Mouse (Mus musculus): ENCODE data around the gene Mpv17l. TPM values are rescaled to one million over a fixed set of nuclear protein-coding genes. Genes with fewer than 3 reads are reported as not detected.

Gene Mpv17l
- total RNA-seq, 2 experiments from 2014 or later, result 0.37 to 1.7 TPM

Other genes starting within 250 kb of the Mpv17l start
- gene Parn, start 235.0 kb upstream of the Mpv17l start, total RNA-seq (2015), result 6.5 and 8.6 TPM in 2 replicates
- 21.1 and 21.2 TPM in 2 replicates for gene Parn, start 235.0 kb upstream of the Mpv17l start, total RNA-seq (2017)
- gene Bfar, start 231.3 kb upstream of the Mpv17l start, total RNA-seq (2015), result 31.8 and 37.7 TPM in 2 replicates
- 40.0 and 45.2 TPM in 2 replicates for gene Bfar, start 231.3 kb upstream of the Mpv17l start, total RNA-seq (2017)
- gene 3110001I22Rik, start 231.2 kb upstream of the Mpv17l start, total RNA-seq (2015), result 13.9 and 14.6 TPM in 2 replicates
- 15.5 and 18.5 TPM in 2 replicates for gene 3110001I22Rik, start 231.2 kb upstream of the Mpv17l start, total RNA-seq (2017)
- not detected in 2 replicates for gene Pla2g10, start 172.2 kb upstream of the Mpv17l start, total RNA-seq (2015)
- not detected in 2 replicates for gene Pla2g10, start 172.2 kb upstream of the Mpv17l start, total RNA-seq (2017)
- gene Rrn3, start 122.5 kb upstream of the Mpv17l start, total RNA-seq (2015), result 14.5 and 16.3 TPM in 2 replicates
- gene Rrn3, start 122.5 kb upstream of the Mpv17l start, total RNA-seq (2017), result 24.6 and 26.3 TPM in 2 replicates
- gene Ntan1, start 84.3 kb upstream of the Mpv17l start, total RNA-seq (2015), result 93.7 and 107 TPM in 2 replicates
- 72.4 and 80.9 TPM in 2 replicates for gene Ntan1, start 84.3 kb upstream of the Mpv17l start, total RNA-seq (2017)
- 38.3 and 46.8 TPM in 2 replicates for gene Pdxdc1, start within 50 bp of the Mpv17l start, total RNA-seq (2015)
- 44.7 and 56.9 TPM in 2 replicates for gene Pdxdc1, start within 50 bp of the Mpv17l start, total RNA-seq (2017)
- not detected in 2 replicates for gene 2900011O08Rik, start 83.4 kb downstream of the Mpv17l start, total RNA-seq (2015)
- gene 2900011O08Rik, start 83.4 kb downstream of the Mpv17l start, total RNA-seq (2017), result not detected in 2 replicates
- gene Ifitm7, start 83.7 kb downstream of the Mpv17l start, total RNA-seq (2015), result not detected in 2 replicates
- gene Ifitm7, start 83.7 kb downstream of the Mpv17l start, total RNA-seq (2017), result 0.22 TPM in 1 of 2 replicates, not detected in the other

Data from megakaryocyte, adult 5-6 weeks (primary cell).